Mouse (Mus musculus): Measurements from ENCODE around the gene Dynlt1f.
"Not testable (repeated sequence)": the region's sequence is repeated elsewhere in the genome, so short reads cannot be mapped to it uniquely, and the experiment has no call there.

GRCm38 (mm10) chr17:6678063-6678462 is 22.4 kb upstream of the Dynlt1f start:
- not testable (repeated sequence) for TF ChIP-seq CTCF (IDR thresholded peaks at IDR 0.05; ENCODE audit: extremely low read depth, insufficient read length, insufficient replicate concordance, low read depth, low read length); POLR2A (IDR thresholded peaks at IDR 0.05; ENCODE audit: low read depth, low read length)

Measured in small intestine, adult 2 months (tissue).